Mouse (Mus musculus): ENCODE data around the gene Sox4.

The Sox4 gene

GRCm38 (mm10) chr13:28946565-28947135, 6.9 kb downstream of the Sox4 start:
- no peak for DNase-seq

GRCm38 (mm10) chr13:28945681-28946080, 7.8 kb downstream of the Sox4 start:
- no peak for DNase-seq

- DNase-seq: no peak
Measured at GRCm38 (mm10) chr13:28942926-28943325, 10.6 kb downstream of the Sox4 start.

GRCm38 (mm10) chr13:28941983-28942630, 11.4 kb downstream of the Sox4 start:
- DNase-seq: no peak

GRCm38 (mm10) chr13:28933375-28933774, 20.1 kb downstream of the Sox4 start:
- DNase-seq: peak; percentile 62

GRCm38 (mm10) chr13:28931776-28932175, 21.7 kb downstream of the Sox4 start:
- no peak for DNase-seq

- peak; percentile 53 for DNase-seq
Measured at GRCm38 (mm10) chr13:28931266-28931665, 22.2 kb downstream of the Sox4 start.

GRCm38 (mm10) chr13:28930364-28930763, 23.1 kb downstream of the Sox4 start:
- DNase-seq: no peak

- no peak for DNase-seq
Measured at GRCm38 (mm10) chr13:28929936-28930335, 23.6 kb downstream of the Sox4 start.

- no peak for DNase-seq
Measured at GRCm38 (mm10) chr13:28923136-28923535, 30.4 kb downstream of the Sox4 start.

GRCm38 (mm10) chr13:28917379-28918250, 35.9 kb downstream of the Sox4 start:
- DNase-seq: peak; percentile 34

GRCm38 (mm10) chr13:28913656-28914055, 39.9 kb downstream of the Sox4 start:
- DNase-seq: no peak

- no peak for DNase-seq
Measured at GRCm38 (mm10) chr13:28906981-28907380, 46.5 kb downstream of the Sox4 start.
